Mouse (Mus musculus): Measurements from ENCODE around the gene Fam171a1. TPM values are rescaled to one million over a fixed set of nuclear protein-coding genes. Genes with fewer than 3 reads are reported as not detected.

Gene Fam171a1
- polyA plus RNA-seq, 1 experiment from 2014 or later: 57.0 TPM

DNA sequence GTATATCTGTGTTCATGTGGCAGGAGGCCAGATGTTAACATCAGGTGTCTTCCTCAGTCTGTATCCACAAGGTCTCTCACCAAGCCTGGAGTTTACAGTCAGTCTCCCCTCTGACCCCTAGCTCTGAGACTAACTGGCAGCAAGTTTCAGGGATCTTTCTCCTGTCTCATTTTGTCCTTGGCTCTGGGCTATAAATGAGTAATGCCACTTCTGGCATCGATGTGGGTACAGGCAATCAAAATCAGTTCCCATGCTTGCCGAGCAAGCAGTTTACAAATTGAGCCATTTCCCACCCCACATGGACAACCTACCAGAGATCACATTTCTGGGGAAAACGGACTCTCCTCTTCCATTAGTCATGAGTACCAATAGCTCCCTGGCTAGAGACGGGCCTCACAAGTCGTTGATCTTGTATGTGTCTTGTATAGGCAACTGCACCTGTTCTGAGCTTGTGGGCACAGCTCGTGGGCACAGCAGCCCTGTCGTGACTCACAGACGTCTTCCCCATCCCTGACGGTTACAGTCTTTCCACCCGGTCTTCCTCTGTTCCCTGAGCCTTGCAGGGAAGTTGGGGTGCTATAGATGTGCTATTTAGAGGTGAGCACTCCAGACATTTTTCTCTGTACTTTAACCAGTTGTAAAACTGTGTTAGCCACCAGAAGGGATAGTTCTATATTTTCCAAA is 43.8 kb downstream of the Fam171a1 start:
- DNase-seq: no peak

DNA sequence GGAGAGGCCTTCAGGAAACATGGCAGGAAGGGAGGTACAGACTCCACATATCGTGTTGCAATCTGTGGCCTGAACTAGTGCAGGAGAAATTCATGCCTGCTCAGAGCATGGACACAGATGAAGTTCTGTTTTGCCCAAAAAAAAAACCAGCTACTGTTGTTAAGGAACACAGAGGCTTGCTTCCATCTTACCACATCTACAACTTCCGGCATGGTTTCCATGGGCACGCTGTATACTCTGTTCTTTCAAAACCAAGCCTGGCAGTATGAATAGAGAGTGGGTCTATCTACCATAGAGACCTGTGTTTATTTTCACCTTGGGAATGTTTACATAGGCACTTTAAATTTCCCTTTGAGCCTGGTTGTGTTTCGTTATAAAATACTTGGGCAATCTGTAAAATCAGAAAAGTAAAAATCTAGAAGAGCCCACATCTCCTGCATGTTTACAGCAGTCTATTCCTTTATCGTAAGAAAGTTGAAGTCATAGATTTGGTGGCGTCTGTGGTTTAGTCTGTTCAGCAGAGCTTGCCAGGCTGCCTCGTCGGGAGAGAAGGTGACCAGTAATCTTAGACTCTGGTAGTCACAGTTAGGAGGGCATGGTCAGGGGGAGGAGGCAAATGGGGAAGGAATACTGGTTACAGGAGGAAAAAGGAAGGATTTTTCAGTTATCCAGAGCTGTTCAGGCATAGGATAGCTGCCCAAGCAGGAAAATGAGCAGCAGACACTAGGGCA is 44.8 kb downstream of the Fam171a1 start:
- H3K27me3 ChIP-seq (ENCODE audit: insufficient read depth, low read length): no peaks in the 10 kb centered on the region
- DNase-seq (peak; percentile 57), ATAC-seq (ENCODE audit: insufficient read depth) (0 out of 2 replicates have a peak, but pooled peaks have one; percentile 35)
- no peak for TF ChIP-seq CTCF (IDR thresholded peaks at IDR 0.05; ENCODE audit: low read depth)
- peaks cover 13% of the 10 kb centered on the region for H3K4me1 ChIP-seq (ENCODE audit: insufficient read depth)
- H3K27ac ChIP-seq (ENCODE audit: low read depth): peak overlapping the region; percentile 71
- 28% methylated on average over 8 of the region's 8 CpGs for WGBS
- H3K9ac ChIP-seq: no peak overlapping the region
- no peaks in the 10 kb centered on the region for H3K9me3 ChIP-seq (ENCODE audit: low read depth, low read length)
- H3K4me3 ChIP-seq (ENCODE audit: low read depth, low read length): no peak overlapping the region
- H3K36me3 ChIP-seq (ENCODE audit: insufficient read depth): no peaks in the 10 kb centered on the region
- no peak overlapping the region for H3K4me2 ChIP-seq

More for the DNA sequence above, 43.8 kb downstream of the Fam171a1 start:
- Histone ChIP-seq H3K4me2 (no peak overlapping the region), H3K9me3 (ENCODE audit: low read depth, low read length) (no peaks in the 10 kb centered on the region), H3K9ac (no peak overlapping the region), H3K4me3 (ENCODE audit: low read depth, low read length) (no peak overlapping the region), H3K4me1 (ENCODE audit: insufficient read depth) (peaks cover 13% of the 10 kb centered on the region), H3K36me3 (ENCODE audit: insufficient read depth) (no peaks in the 10 kb centered on the region), H3K27ac (ENCODE audit: low read depth) (no peak overlapping the region), H3K27me3 (ENCODE audit: insufficient read depth, low read length) (no peaks in the 10 kb centered on the region)
- no peak for ATAC-seq (ENCODE audit: insufficient read depth)
- TF ChIP-seq CTCF (IDR thresholded peaks at IDR 0.05; ENCODE audit: low read depth): no peak
- WGBS: 60% methylated on average over 10 of the region's 10 CpGs

DNA sequence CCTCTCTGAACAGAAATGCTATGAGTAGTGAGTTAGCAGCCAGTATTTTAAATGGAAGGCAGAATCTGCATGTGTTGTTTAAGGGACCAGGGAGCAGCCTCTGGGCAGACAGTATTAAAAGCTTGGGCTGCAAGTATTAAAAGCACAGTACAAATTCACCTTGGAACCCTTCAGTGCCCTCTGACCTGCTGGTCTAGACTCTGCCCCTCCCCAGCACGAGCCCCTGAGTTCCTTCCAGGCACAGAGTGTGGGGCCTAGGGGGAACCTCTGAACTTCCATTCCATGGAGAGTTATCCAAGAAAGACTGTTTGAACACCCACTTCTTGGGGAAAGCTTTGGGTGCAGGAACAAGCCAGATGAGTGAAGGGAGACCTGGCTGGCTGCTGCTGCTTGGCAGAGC is 47.6 kb downstream of the Fam171a1 start:
- Histone ChIP-seq H3K9me3 (ENCODE audit: low read depth, low read length) (no peaks in the 10 kb centered on the region), H3K9ac (no peak overlapping the region), H3K4me3 (ENCODE audit: low read depth, low read length) (no peak overlapping the region), H3K27me3 (ENCODE audit: insufficient read depth, low read length) (no peaks in the 10 kb centered on the region), H3K4me1 (ENCODE audit: insufficient read depth) (peaks cover 18% of the 10 kb centered on the region), H3K4me2 (no peak overlapping the region), H3K36me3 (ENCODE audit: insufficient read depth) (no peaks in the 10 kb centered on the region), H3K27ac (ENCODE audit: low read depth) (no peak overlapping the region)
- ATAC-seq (ENCODE audit: insufficient read depth): no peak
- no peak for DNase-seq
- no peak for TF ChIP-seq CTCF (IDR thresholded peaks at IDR 0.05; ENCODE audit: low read depth)
- WGBS: 32% methylated on average over 1 of the region's 1 CpGs

DNA sequence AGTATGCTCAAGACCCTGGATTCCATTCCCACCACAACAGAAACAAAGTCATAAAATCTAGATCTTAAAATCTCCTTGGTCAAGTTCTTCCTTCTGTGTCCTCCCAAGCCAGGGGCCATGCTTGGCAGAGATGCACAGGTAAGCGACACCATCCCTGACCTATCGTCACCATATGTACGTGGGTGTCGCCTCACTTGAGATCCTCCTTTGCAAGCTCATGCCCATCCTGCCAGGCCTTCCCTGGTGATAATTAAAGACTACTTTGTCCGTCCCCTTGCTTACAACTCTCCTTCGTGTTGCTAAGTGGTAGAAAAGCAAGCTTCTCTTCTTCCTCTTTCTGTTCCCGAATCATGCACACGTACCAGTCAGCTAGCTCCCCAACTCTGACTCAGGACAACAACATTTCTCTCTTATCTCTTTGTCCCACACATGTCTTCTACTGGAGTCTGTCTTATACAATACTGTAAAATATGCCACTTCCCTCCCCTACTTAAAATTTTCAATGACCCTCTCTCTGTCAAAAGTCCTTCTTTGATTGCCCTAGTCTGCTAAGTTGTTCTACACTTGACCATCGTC is 49.6 kb downstream of the Fam171a1 start:
- DNase-seq (no peak), ATAC-seq (ENCODE audit: insufficient read depth) (no peak)
- Histone ChIP-seq H3K9me3 (ENCODE audit: low read depth, low read length) (no peaks in the 10 kb centered on the region), H3K4me3 (ENCODE audit: low read depth, low read length) (no peak overlapping the region), H3K4me1 (ENCODE audit: insufficient read depth) (peaks cover 9% of the 10 kb centered on the region), H3K27me3 (ENCODE audit: insufficient read depth, low read length) (no peaks in the 10 kb centered on the region), H3K4me2 (no peak overlapping the region), H3K27ac (ENCODE audit: low read depth) (no peak overlapping the region), H3K36me3 (ENCODE audit: insufficient read depth) (no peaks in the 10 kb centered on the region), H3K9ac (no peak overlapping the region)
- no peak for TF ChIP-seq CTCF (IDR thresholded peaks at IDR 0.05; ENCODE audit: low read depth)
- WGBS: 87% methylated on average over 9 of the region's 9 CpGs

DNA sequence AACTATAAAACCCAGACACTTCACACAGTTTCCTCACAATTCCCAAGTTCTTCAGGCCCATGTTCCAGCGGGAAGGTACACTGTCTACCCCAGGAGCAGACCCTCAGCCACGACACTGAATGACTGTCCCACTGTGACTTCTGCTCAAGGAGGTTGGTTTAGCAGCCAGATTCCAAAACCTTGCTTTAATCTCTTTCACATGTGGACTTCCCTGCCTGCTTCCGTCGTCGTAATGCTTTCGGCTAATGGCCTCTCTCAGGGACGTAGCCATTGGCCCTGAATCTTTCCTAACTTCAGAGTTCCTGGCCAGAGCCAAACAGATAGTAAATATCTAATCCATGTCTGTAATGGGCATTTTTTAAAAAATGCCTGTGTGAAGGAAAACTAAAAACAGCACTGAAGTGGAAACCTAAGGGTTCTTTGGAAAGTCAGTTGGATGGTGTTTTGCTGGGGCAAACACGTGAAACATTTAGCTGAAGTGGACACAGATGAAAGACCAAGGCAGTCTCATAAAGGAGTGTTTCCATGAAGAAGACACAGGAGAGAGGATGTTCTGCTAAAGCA is 51.1 kb downstream of the Fam171a1 start:
- no peak overlapping the region for H3K27ac ChIP-seq (ENCODE audit: low read depth)

DNA sequence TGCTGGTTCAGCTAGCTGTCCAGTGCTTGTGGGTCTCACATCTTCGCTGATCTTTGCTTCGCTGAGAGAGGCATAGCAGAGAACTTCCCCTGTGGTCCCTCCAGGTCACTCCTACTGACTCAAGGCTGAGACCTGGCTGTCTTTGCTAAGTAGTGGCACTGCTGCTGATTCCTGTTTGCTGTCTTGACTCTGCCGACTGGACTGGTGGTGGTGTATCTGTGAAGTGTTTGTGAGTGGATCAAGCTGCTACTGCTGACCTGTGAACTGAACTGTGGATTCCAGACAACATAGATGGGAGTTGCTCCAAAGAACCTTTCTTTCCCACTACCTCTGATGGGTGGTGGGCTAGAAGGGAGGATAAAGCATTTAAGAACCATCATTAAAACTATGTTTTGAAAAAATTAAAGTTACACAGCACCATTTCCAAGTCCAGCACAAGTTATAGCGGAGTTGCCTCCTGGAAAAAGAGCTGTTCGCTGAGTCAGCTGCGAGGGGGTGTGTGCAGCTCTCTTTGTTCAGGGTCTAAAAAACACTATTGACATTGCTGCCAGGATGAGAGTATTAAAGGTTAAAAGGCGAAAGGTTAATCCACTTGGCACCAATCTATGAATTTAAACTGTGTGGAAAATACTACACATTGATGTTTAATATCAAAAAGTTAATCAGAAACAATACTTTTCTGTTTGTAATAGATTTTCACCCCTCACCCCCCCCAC is 52.0 kb downstream of the Fam171a1 start:
- Histone ChIP-seq H3K9me3 (ENCODE audit: low read depth, low read length) (no peaks in the 10 kb centered on the region), H3K4me2 (no peak overlapping the region), H3K36me3 (ENCODE audit: insufficient read depth) (no peaks in the 10 kb centered on the region), H3K9ac (no peak overlapping the region), H3K4me1 (ENCODE audit: insufficient read depth) (0 out of 2 replicates have a peak, but pooled peaks cover 5% of the 10 kb centered on the region), H3K27ac (ENCODE audit: low read depth) (peak overlapping the region; percentile 63; the same call in 1 of the 2 replicates), H3K4me3 (ENCODE audit: low read depth, low read length) (no peak overlapping the region), H3K27me3 (ENCODE audit: insufficient read depth, low read length) (no peaks in the 10 kb centered on the region)
- 42% methylated on average over 7 of the region's 7 CpGs for WGBS
- TF ChIP-seq CTCF (IDR thresholded peaks at IDR 0.05; ENCODE audit: low read depth): no peak
- peak; percentile 84 for ATAC-seq (ENCODE audit: insufficient read depth)
- DNase-seq: peak; percentile 70

More for the DNA sequence above, 51.1 kb downstream of the Fam171a1 start:
- Histone ChIP-seq H3K4me3 (ENCODE audit: low read depth, low read length) (no peak overlapping the region), H3K9me3 (ENCODE audit: low read depth, low read length) (no peaks in the 10 kb centered on the region), H3K9ac (no peak overlapping the region), H3K4me2 (no peak overlapping the region), H3K4me1 (ENCODE audit: insufficient read depth) (0 out of 2 replicates have a peak, but pooled peaks cover 5% of the 10 kb centered on the region), H3K36me3 (ENCODE audit: insufficient read depth) (no peaks in the 10 kb centered on the region), H3K27me3 (ENCODE audit: insufficient read depth, low read length) (no peaks in the 10 kb centered on the region)
- WGBS: 86% methylated on average over 8 of the region's 8 CpGs
- no peak for TF ChIP-seq CTCF (IDR thresholded peaks at IDR 0.05; ENCODE audit: low read depth)
- ATAC-seq (ENCODE audit: insufficient read depth) (no peak), DNase-seq (no peak)

Data from lung, embryonic 14.5 days (tissue).